Mouse (Mus musculus): ENCODE measurements at regions not wholly inside any gene's neighbourhood (a gene's known extent, or its start where the extent isn't known, plus 50 kb on each side); places are given as distances from the start of the nearest gene placed in this dataset.

- no peak for DNase-seq (ENCODE audit: low spot score in 2 of 2)
Observed at GRCm38 (mm10) chr6:93623541-93623940, 660.2 kb downstream of the Magi1 start.

GRCm38 (mm10) chr6:93616926-93617325 lies 666.8 kb downstream of the Magi1 start:
- no peak for DNase-seq (ENCODE audit: low spot score in 2 of 2)

GRCm38 (mm10) chr6:93600376-93600775 lies 657.1 kb upstream of the Adamts9 start:
- no peak for DNase-seq (ENCODE audit: low spot score in 2 of 2)

- no peak for DNase-seq (ENCODE audit: low spot score in 2 of 2)
Observed at GRCm38 (mm10) chr6:93599371-93599770, 656.1 kb upstream of the Adamts9 start.

GRCm38 (mm10) chr6:93589935-93590334 lies 646.6 kb upstream of the Adamts9 start:
- DNase-seq (ENCODE audit: low spot score in 2 of 2): no peak

GRCm38 (mm10) chr6:93586871-93587270 lies 643.6 kb upstream of the Adamts9 start:
- DNase-seq (ENCODE audit: low spot score in 2 of 2): no peak

- no peak for DNase-seq (ENCODE audit: low spot score in 2 of 2)
Observed at GRCm38 (mm10) chr6:93581141-93581540, 637.8 kb upstream of the Adamts9 start.

- DNase-seq (ENCODE audit: low spot score in 2 of 2): no peak
Observed at GRCm38 (mm10) chr6:93580716-93581115, 637.4 kb upstream of the Adamts9 start.

GRCm38 (mm10) chr6:93575249-93575648 lies 632.0 kb upstream of the Adamts9 start:
- no peak for DNase-seq (ENCODE audit: low spot score in 2 of 2)

- no peak for DNase-seq (ENCODE audit: low spot score in 2 of 2)
Observed at GRCm38 (mm10) chr6:93573679-93574635, 630.7 kb upstream of the Adamts9 start.

- DNase-seq (ENCODE audit: low spot score in 2 of 2): no peak
Observed at GRCm38 (mm10) chr6:93569866-93570265, 626.6 kb upstream of the Adamts9 start.

- DNase-seq (ENCODE audit: low spot score in 2 of 2): no peak
Observed at GRCm38 (mm10) chr6:93569211-93569610, 625.9 kb upstream of the Adamts9 start.

- no peak for DNase-seq (ENCODE audit: low spot score in 2 of 2)
Observed at GRCm38 (mm10) chr6:93566661-93567060, 623.4 kb upstream of the Adamts9 start.

- no peak for DNase-seq (ENCODE audit: low spot score in 2 of 2)
Observed at GRCm38 (mm10) chr6:93548311-93548710, 605.0 kb upstream of the Adamts9 start.

GRCm38 (mm10) chr6:93544246-93544645 lies 601.0 kb upstream of the Adamts9 start:
- no peak for DNase-seq (ENCODE audit: low spot score in 2 of 2)

- DNase-seq (ENCODE audit: low spot score in 2 of 2): no peak
Observed at GRCm38 (mm10) chr6:93543354-93544129, 600.2 kb upstream of the Adamts9 start.

- no peak for DNase-seq (ENCODE audit: low spot score in 2 of 2)
Observed at GRCm38 (mm10) chr6:93539583-93539982, 596.3 kb upstream of the Adamts9 start.

- no peak for DNase-seq (ENCODE audit: low spot score in 2 of 2)
Observed at GRCm38 (mm10) chr6:93539171-93539570, 595.9 kb upstream of the Adamts9 start.

- DNase-seq (ENCODE audit: low spot score in 2 of 2): peak in 1 of 2 experiments; percentile 11
Observed at GRCm38 (mm10) chr6:93537971-93538370, 594.7 kb upstream of the Adamts9 start.

- DNase-seq (ENCODE audit: low spot score in 2 of 2): no peak
Observed at GRCm38 (mm10) chr6:93537126-93537525, 593.8 kb upstream of the Adamts9 start.

- DNase-seq (ENCODE audit: low spot score in 2 of 2): no peak
Observed at GRCm38 (mm10) chr6:93513818-93514217, 570.5 kb upstream of the Adamts9 start.

- DNase-seq (ENCODE audit: low spot score in 2 of 2): no peak
Observed at GRCm38 (mm10) chr6:93509857-93510256, 566.6 kb upstream of the Adamts9 start.

All from adrenal gland, adult 18-20 months (tissue).